8 mouse cellular contexts compared by ENCODE assay signal in the genomic region with DNA sequence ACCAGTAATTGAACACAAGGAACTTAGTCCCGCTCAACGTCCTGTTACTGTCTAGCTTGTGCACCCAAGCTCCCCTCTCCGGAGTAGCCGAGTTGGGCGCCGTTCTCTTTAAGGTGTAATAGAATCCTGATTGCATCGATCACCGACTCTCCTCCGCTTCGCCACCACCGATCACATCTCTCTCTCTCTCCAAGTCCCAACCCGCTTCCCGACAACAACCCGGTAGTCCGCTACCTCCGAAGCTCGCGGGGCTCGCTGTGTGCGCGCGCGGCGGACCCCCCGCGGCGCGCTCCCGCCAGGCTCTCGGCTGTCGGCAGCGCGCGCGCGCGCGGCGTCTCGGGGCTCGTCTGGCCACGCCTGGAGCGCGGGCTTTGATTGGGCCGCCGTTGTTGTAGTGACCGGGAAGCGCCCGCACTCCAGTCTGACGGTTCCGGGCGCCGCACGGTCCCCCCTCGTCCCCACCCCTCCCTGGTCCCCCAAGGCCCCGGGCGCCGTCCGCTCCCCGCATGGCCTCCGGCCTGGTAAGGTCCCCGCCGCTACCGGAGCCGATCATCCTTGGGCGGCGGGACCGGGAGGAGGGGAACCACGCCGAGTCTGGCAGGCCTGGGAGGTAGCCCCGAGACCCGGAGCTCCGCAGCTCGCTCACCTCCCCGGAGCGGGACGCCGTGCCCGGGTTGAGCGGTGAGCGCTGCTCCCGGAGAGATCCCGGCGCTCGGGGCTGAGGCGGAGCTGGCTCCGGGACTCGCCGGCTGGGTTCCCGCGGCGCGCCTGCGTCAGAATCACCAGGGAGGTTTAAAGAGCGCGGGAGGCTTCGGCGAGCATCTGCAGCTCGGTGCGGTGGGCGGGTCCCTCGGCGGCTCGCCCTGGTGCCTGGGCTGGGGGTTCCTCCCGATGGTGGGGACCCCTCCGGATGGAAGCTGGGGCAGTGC. TPM values are rescaled to one million over a fixed set of nuclear protein-coding genes. Genes with fewer than 3 reads are reported as not detected.
DNase-seq lines count a peak whose midpoint lies in the region; ATAC-seq and TF ChIP-seq lines count a peak whose summit lies in the region.

A gene (plus strand): TSS at position 334 of the 929 bp plus-strand sequence.

- peak; percentile 85 for DNase-seq in MEL (ENCODE audit: low read depth, low spot score)
- DNase-seq in cerebellum, adult 11-12 months = peak; percentile 85
- peak; percentile 80 to 90 for DNase-seq in heart, postnatal 36 days
- peak; percentile 48 to 71 for DNase-seq in layer of hippocampus, adult 8-10 months (ENCODE audit: low spot score in 2 of 2)
- DNase-seq in ovary, postnatal 10 days (ENCODE audit: low spot score) = peak; percentile 70
- peak; percentile 89 for DNase-seq in thymus, postnatal 0 days (ENCODE audit: low spot score)

- peak; percentile 96 for ATAC-seq in forebrain, embryonic 15.5 days (replicated peaks)
- ATAC-seq in lung, embryonic 16.5 days (ENCODE audit: low read depth) = peak; percentile 93

- H3K36me3 ChIP-seq in MEL (ENCODE audit: control insufficient read depth in 1 of 2, insufficient read depth in 2 of 2, low read length in 2 of 2) = no peaks in the 10 kb centered on the region; a peak in 1 of 4 replicates
- H3K36me3 ChIP-seq in forebrain, embryonic 15.5 days = 0 out of 2 replicates have a peak, but pooled peaks cover 6% of the 10 kb centered on the region
- peaks cover 21% of the 10 kb centered on the region for H3K36me3 ChIP-seq in lung, embryonic 16.5 days (ENCODE audit: control insufficient read depth, insufficient read depth, low read length)

- no peaks in the 10 kb centered on the region for H3K27me3 ChIP-seq in MEL (ENCODE audit: control insufficient read depth in 1 of 2, insufficient read depth in 2 of 2, low read length in 2 of 2)
- H3K27me3 ChIP-seq in forebrain, embryonic 15.5 days = no peaks in the 10 kb centered on the region
- H3K27me3 ChIP-seq in lung, embryonic 16.5 days (ENCODE audit: control insufficient read depth, insufficient read depth, low read depth, low read length) = no peaks in the 10 kb centered on the region

- H3K4me3 ChIP-seq in MEL (ENCODE audit: control insufficient read depth in 1 of 2, insufficient read depth in 1 of 2, low read depth in 2 of 2, low read length in 2 of 2) = peak within 1 kb of the TSS; percentile 78 to 87
- H3K4me3 ChIP-seq in forebrain, embryonic 15.5 days = peak within 1 kb of the TSS; percentile 77
- H3K4me3 ChIP-seq in lung, embryonic 16.5 days (ENCODE audit: low read length) = peak within 1 kb of the TSS; percentile 99

- WGBS in forebrain, embryonic 15.5 days = under 1% methylated on average over 102 of the region's 106 CpGs
- WGBS in lung, embryonic 16.5 days = 0% methylated on average over 105 of the region's 106 CpGs

- TF ChIP-seq RAD21 in MEL (IDR thresholded peaks at IDR 0.05; ENCODE audit: low read depth, low read length) = no peak

- H3K9ac ChIP-seq in MEL (ENCODE audit: control insufficient read depth, low read depth, low read length, poor library complexity, severe bottlenecking) = peak within 1 kb of the TSS; percentile 88
- peak within 1 kb of the TSS; percentile 87 for H3K9ac ChIP-seq in forebrain, embryonic 15.5 days (replicated peaks)
- H3K9ac ChIP-seq in lung, embryonic 16.5 days (ENCODE audit: low read length) = peak within 1 kb of the TSS; percentile 96

- peaks cover 0 to 4% of the 10 kb centered on the region in 2 experiments; a peak in 1 of 4 replicates for H3K4me1 ChIP-seq in MEL (ENCODE audit: control insufficient read depth in 1 of 2, insufficient read depth in 2 of 2, low read length in 2 of 2)
- H3K4me1 ChIP-seq in forebrain, embryonic 15.5 days = peaks cover 32% of the 10 kb centered on the region
- H3K4me1 ChIP-seq in lung, embryonic 16.5 days (replicated peaks; ENCODE audit: control insufficient read depth, insufficient read depth, low read length) = peaks cover 16% of the 10 kb centered on the region

- TF ChIP-seq CTCF in MEL (IDR thresholded peaks at IDR 0.05 in 2 of 3, conservative IDR thresholded peaks at IDR 0.05 in 1 of 3; ENCODE audit: control insufficient read depth in 1 of 3, insufficient read depth in 1 of 3, low read depth in 2 of 3, low read length in 3 of 3, poor library complexity in 1 of 3, severe bottlenecking in 1 of 3) = no peak

- no peak for TF ChIP-seq EP300 in MEL (IDR thresholded peaks at IDR 0.05; ENCODE audit: low read depth in 1 of 2, low read length in 2 of 2)

- intact Hi-C loops in heart, postnatal 36 days (cut with DNase I) = loop anchor here (5.0 kb wide), 2 partner anchors 470 to 510 kb away; no protein-coding TSS in a partner anchor

- no peaks in the 10 kb centered on the region for H3K9me3 ChIP-seq in MEL (replicated peaks; ENCODE audit: insufficient read depth, low read length)
- H3K9me3 ChIP-seq in forebrain, embryonic 15.5 days = no peaks in the 10 kb centered on the region
- H3K9me3 ChIP-seq in lung, embryonic 16.5 days (ENCODE audit: control insufficient read depth, low read length) = peaks cover 6% of the 10 kb centered on the region; the same call in 1 of the 2 replicates

- peak within 1 kb of the TSS; percentile 95 for H3K27ac ChIP-seq in MEL (ENCODE audit: control insufficient read depth, low read depth, low read length)
- H3K27ac ChIP-seq in forebrain, embryonic 15.5 days (replicated peaks) = peak within 1 kb of the TSS; percentile 93
- peak within 1 kb of the TSS; percentile 89 for H3K27ac ChIP-seq in lung, embryonic 16.5 days (ENCODE audit: low read length)

- peaks cover 13% of the 10 kb centered on the region for H3K79me2 ChIP-seq in MEL (ENCODE audit: control insufficient read depth, insufficient read depth, low read length, poor library complexity)

- peak within 1 kb of the TSS; percentile 79 for H3K4me2 ChIP-seq in forebrain, embryonic 15.5 days (replicated peaks)
- peak within 1 kb of the TSS; percentile 97 for H3K4me2 ChIP-seq in lung, embryonic 16.5 days (ENCODE audit: low read depth, low read length)

- TF ChIP-seq POLR2A in MEL (IDR thresholded peaks at IDR 0.05; ENCODE audit: control insufficient read depth in 1 of 2, insufficient read depth in 1 of 2, low read depth in 1 of 2, low read length in 2 of 2, poor library complexity in 1 of 2) = peak in 1 of 2 experiments; percentile 53; a peak in 1 of 4 replicates

TF ChIP-seq in MEL, 35 proteins besides CTCF, POLR2A, EP300 and RAD21:
- 0 out of 2 replicates have a peak, but pooled peaks have one; percentile 29 for TF ChIP-seq TBP (IDR thresholded peaks at IDR 0.05; ENCODE audit: low read depth, low read length)
- no peak for TF ChIP-seq MAFK (IDR thresholded peaks at IDR 0.05; ENCODE audit: borderline replicate concordance, low read depth, low read length)
- TF ChIP-seq ZNF384 (IDR thresholded peaks at IDR 0.05; ENCODE audit: low read depth, low read length) = no peak
- TF ChIP-seq POLR2AphosphoS2 (IDR thresholded peaks at IDR 0.05; ENCODE audit: low read length) = no peak
- no peak for TF ChIP-seq CHD2 (IDR thresholded peaks at IDR 0.05; ENCODE audit: low read length)
- TF ChIP-seq MAX (IDR thresholded peaks at IDR 0.05; ENCODE audit: low read length) = no peak; the same call in 1 of the 2 replicates
- peak; percentile 77 for TF ChIP-seq HCFC1 (IDR thresholded peaks at IDR 0.05; ENCODE audit: low read depth, low read length)
- peak; percentile 45; the same call in 1 of the 2 replicates for TF ChIP-seq ELF1 (IDR thresholded peaks at IDR 0.05; ENCODE audit: low read depth, low read length)
- TF ChIP-seq MEF2A (IDR thresholded peaks at IDR 0.05; ENCODE audit: extremely low read depth, insufficient replicate concordance, low read depth, low read length, poor library complexity, severe bottlenecking) = no peak
- TF ChIP-seq MYC (IDR thresholded peaks at IDR 0.05; ENCODE audit: low read depth, low read length) = no peak; the same call in 1 of the 2 replicates
- TF ChIP-seq USF1 (IDR thresholded peaks at IDR 0.05; ENCODE audit: low read depth, low read length) = no peak
- no peak for TF ChIP-seq ZC3H11A (IDR thresholded peaks at IDR 0.05; ENCODE audit: low read depth, low read length)
- TF ChIP-seq KAT2A (conservative IDR thresholded peaks at IDR 0.05; ENCODE audit: low read depth, low read length) = no peak; the same call in 1 of the 2 replicates
- TF ChIP-seq NELFE (IDR thresholded peaks at IDR 0.05; ENCODE audit: low read depth, low read length) = peak; percentile 42; the same call in 1 of the 2 replicates
- no peak for TF ChIP-seq JUND (IDR thresholded peaks at IDR 0.05; ENCODE audit: low read depth, low read length)
- TF ChIP-seq NRF1 (IDR thresholded peaks at IDR 0.05; ENCODE audit: insufficient read depth, low read depth, low read length, poor library complexity, severe bottlenecking) = peak; percentile 55
- peak; percentile 12 for TF ChIP-seq MXI1 (IDR thresholded peaks at IDR 0.05; ENCODE audit: low read depth, low read length)
- TF ChIP-seq POLR2AphosphoS5 (IDR thresholded peaks at IDR 0.05; ENCODE audit: borderline replicate concordance, low read depth, low read length) = no peak
- no peak for TF ChIP-seq BHLHE40 (IDR thresholded peaks at IDR 0.05; ENCODE audit: borderline replicate concordance, low read depth, low read length)
- no peak for TF ChIP-seq GATA1 (IDR thresholded peaks at IDR 0.05; ENCODE audit: low read depth, low read length)
- no peak for TF ChIP-seq GABPA (IDR thresholded peaks at IDR 0.05; ENCODE audit: low read depth, low read length)
- TF ChIP-seq RCOR1 (IDR thresholded peaks at IDR 0.05; ENCODE audit: low read depth, low read length) = no peak
- TF ChIP-seq ZMIZ1 (IDR thresholded peaks at IDR 0.05; ENCODE audit: low read depth, low read length) = no peak
- peak; percentile 69 for TF ChIP-seq SIN3A (IDR thresholded peaks at IDR 0.05; ENCODE audit: low read length)
- TF ChIP-seq MAZ (IDR thresholded peaks at IDR 0.05; ENCODE audit: low read depth, low read length) = no peak
TF ChIP-seq in MEL: peak in this region for 7.

RNA-seq across cellular contexts. Expression of the gene that starts here (rescaled TPM):
- total RNA-seq in MEL (2012; rRNA removed) = 3.3 and 5.5 TPM in 2 replicates
- polyA plus RNA-seq in MEL (2012; ENCODE audit: insufficient read depth in 1 of 2, insufficient read length in 2 of 2, low read depth in 1 of 2, low replicate concordance in 2 of 2, missing spikeins in 1 of 2) = 10 to 100 TPM in 1 of 2 experiments, not detected in 1; 15.3 TPM
- polyA plus RNA-seq in forebrain, embryonic 15.5 days (2015; fragmentation: Nextera tagmentation; extraction: Ambion mirVana) = 15.4 and 16.4 TPM in 2 replicates
- 1 to 10 TPM; 4.9 to 7.2 TPM for total RNA-seq in heart, postnatal 36 days (2021)
- total RNA-seq in layer of hippocampus, adult 8-10 months (2022) = 10 to 100 TPM in 1 of 4 experiments, 1 to 10 TPM in 3; 7.4 to 11.2 (median 8.1) TPM
- polyA plus RNA-seq in lung, embryonic 16.5 days (2015; fragmentation: Nextera tagmentation; extraction: Ambion mirVana) = 17.3 and 22.7 TPM in 2 replicates
- polyA plus RNA-seq in thymus, postnatal 0 days (2015; fragmentation: Nextera tagmentation; extraction: Ambion mirVana) = 8.4 and 11.9 TPM in 2 replicates

Comparison
In these comparisons a context has a peak if more than half of its experiments do, and no peak if none do; other contexts are left out.
1. Peak in every context shown above with its lines: DNase-seq, ATAC-seq, H3K4me3 ChIP-seq and H3K27ac ChIP-seq.